Mouse (Mus musculus): ENCODE results near the gene Elmo2.

The Elmo2 gene

DNA sequence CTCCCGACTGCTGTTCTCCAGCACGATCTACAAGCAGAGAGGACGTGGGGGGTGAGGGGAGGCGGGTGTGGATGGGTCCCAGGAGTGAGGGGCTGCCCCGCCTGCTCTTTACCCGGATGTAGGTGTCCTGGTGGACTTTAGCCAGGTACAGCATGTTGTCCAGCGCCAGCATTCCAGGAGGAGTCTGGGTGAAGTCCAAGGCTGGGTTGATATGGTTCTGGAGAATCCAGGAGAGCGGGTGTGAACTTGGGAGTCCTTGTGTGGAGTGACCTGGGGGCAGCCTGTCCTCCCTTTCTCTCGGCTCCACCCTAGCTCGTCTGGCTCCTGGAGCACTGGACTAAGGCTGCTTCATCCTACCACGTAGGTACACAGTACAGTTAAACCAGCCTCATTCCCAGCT is 28.9 kb downstream of the Elmo2 start:
- CTCF ChIA-PET: no interaction called here

DNA sequence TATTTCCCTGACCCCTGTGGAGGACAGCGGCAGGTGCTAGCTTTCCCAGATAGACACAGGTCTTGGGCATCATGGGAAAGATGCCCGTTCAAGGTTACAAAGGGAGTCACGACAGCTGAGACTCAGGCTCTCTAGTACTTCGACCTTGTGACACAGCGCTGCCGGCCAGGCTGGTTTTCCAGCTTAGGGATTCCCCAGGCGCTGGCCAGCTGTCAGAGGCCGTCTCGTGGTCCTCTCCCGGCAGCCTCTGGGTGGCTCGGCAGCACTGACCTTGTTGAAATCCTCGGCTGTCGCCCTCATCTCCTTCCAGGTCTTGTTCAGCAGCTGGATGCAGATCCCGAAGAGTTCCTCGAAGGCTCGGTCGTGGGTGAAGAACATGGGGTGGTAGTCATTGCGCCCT is 29.7 kb downstream of the Elmo2 start:
- CTCF ChIA-PET: no interaction called here

DNA sequence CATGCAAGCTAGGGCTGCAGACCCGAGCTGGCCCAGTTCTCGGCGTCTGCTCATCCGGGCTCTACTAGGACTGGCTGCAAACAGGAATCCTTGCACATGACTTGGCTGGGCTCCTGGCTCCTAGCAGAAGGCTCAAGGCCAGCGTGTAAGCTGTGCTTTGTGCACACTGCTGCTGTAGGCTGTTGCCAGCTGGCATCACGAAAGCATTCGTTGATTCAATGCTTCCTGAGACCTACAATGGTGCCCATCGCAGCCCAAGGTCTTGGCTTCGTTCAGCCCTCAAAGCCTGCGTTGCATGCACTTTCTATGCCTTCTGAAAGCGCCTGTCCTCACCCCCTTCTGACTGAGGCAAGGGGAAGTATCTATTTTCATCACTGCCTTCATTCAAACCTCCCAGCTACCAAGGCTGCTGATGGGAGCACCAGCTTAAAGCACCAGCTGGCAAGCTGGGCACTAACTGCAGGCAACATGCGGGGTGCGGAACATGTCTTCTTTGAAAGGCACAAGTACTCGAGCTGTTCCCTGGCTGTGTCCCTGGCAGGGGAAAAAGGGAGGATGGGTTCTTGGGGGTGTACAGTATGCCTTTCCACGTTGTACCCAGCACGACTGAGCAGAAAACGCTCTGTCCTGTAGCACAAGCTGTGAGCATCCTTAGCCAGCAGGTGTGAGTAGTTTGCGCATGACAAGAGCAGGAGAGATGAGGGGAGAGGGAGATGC is 37.8 kb downstream of the Elmo2 start:
- CTCF ChIA-PET: interaction anchor here (1.8 kb wide), 1 partner anchor 32 kb away, joined by 4 read pairs; no protein-coding TSS in a partner anchor

GRCm38 (mm10) chr2:165287202-165287984 is 38.9 kb downstream of the Elmo2 start, which contains the start of gene Slc35c2:
Gene Slc35c2 (minus strand): TSS chr2:165287869.
- CTCF ChIA-PET: interaction anchor here (0.7 to 1.8 kb wide), 2 partner anchors 34 to 108 kb away, joined by 3 to 4 read pairs; no protein-coding TSS in a partner anchor

DNA sequence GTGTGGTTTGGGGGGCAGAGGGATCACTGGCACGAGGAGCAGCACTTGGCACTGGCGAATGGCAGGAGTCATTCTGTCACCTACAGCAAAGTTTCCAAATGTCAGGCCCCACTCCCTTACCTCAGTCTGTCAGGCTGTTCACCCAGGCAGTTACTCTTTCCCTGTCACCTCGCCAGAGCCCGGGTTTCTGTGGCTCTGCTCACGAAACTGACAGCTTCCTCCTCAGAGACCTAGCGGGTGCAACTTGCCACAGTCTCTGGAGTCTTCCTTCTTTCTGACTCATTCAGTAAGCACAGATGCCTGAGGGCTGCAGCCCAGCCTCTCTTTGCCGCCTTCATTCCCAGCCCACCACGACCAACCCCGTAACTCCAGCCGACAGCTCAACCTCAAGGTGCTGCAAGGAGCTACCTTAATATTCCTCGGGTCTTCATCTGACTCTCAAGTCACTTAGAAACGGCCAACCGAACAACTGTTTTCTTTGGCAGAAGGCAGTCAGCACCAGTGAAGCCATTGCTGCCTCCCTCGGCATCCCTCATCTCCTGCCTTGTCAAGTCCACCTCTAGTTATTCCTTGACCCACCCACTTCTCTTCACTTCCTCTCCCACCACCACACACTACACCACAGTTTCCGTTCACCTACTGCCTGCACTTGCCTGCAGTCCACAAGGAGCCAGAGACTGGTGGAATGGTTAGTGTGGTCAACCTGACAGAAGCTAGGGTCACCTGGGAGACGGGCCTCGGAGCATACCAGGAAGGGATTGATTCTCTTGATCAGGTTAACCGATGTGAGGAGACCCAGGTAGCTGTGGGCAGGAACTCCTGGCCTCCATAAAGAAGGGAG is 39.7 kb downstream of the Elmo2 start:
- CTCF ChIA-PET: interaction anchor here (0.6 to 1.8 kb wide), 2 partner anchors 34 to 37 kb away, joined by 4 to 5 read pairs; no protein-coding TSS in a partner anchor

GRCm38 (mm10) chr2:165285621-165286020 is 40.7 kb downstream of the Elmo2 start:
- CTCF ChIA-PET: interaction anchor here (0.6 kb wide), 1 partner anchor 38 kb away, joined by 5 read pairs; no protein-coding TSS in a partner anchor

DNA sequence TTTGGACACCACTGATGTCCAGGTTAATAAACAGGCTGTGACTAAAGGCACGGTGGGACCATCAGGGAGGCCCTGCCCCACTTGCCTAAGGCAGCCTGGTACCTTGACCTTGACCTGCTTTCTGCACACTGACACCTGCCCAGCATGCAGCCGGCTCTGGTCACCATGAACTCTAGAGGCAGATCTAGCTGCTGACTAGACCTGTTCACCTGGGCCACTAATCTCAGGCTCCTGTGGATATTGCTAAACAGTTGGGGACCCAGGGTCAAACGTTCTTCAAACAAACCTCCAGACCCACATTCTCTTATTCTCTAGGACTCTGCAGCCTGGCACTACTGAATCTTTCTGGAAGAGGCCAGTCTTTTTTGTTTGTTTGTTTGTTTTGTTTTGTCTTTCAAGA is 41.2 kb downstream of the Elmo2 start:
- CTCF ChIA-PET: no interaction called here

GRCm38 (mm10) chr2:165284377-165284776 is 41.9 kb downstream of the Elmo2 start:
- CTCF ChIA-PET: no interaction called here

DNA sequence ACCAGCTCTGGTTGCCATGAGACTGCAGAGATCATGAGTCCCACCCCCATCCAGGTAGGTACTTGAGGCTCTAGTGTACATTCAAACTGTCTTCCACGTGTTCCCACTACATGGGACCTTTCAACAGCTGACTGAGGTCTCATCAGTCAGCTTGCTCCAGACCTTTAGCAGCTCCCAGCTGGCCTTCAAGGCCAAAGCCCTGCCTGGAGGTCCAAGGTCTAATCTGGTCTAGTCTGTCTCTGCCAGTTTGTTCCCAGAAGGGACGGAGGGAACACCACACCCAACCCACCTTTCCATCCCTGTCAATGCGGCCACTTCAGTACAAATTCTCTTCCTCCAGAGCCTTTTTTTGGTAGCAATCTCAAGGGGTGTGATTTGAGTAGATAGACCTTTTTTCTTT is 42.6 kb downstream of the Elmo2 start:
- CTCF ChIA-PET: no interaction called here

DNA sequence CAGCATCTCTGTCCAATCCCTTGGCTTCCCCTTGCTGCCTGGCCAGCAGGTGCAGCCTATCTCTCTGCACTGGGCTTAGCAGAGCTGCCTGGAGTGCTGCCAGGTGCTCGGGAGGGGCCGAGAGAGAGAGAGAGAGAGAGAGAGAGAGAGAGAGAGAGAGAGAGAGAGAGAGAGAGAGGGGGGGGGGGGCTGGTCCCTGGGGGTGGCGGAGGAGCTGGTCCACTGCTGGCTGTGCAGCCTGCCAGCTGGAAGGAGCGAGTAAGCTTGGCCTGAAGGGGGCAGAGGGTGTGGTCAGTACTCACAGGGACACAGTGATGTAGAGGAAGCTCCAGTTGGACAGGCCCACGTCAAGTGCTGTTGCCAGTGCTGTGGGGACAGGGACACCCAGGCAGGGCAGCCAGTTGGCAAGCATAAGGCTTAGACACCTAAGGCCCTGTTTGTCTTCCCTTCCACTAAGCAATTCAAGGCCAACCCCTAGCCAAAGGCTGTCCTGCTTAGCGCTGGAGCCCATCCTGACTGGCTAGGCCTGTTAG is 44.4 kb downstream of the Elmo2 start:
- CTCF ChIA-PET: no interaction called here

- CTCF ChIA-PET: no interaction called here
Observed at GRCm38 (mm10) chr2:165279351-165279750, 46.9 kb downstream of the Elmo2 start.

DNA sequence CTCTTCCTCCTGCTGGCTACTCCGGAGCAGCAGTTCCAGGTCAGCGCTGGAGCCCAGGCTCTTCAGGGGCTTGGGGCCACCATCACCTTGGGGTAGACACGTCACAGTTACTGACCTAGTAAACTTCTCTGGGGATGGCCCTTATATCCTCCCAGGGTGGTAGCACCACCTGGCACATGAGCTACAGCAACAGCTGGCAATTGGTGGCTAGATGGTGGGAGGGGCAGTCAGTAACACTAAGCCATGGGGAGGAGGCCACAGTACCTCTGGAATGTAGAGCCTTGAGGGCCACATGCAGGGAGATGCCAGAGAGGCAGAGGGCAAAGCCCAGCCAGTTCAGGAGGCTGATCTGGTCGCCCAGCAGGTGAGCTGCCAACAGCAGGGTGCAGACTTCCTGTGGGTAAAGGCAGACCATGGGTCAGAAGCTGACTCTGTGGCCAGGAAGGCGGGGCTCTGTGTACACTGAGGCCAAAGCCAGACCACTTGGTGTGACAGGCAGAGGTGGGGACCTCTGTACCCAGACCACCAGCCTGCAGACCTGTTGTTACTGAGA is 49.0 kb downstream of the Elmo2 start:
- CTCF ChIA-PET: interaction anchor here (0.6 kb wide), 1 partner anchor 753 kb away, joined by 4 read pairs; no protein-coding TSS in a partner anchor

GRCm38 (mm10) chr2:165275824-165276223 is 50.5 kb downstream of the Elmo2 start:
- CTCF ChIA-PET: no interaction called here

DNA sequence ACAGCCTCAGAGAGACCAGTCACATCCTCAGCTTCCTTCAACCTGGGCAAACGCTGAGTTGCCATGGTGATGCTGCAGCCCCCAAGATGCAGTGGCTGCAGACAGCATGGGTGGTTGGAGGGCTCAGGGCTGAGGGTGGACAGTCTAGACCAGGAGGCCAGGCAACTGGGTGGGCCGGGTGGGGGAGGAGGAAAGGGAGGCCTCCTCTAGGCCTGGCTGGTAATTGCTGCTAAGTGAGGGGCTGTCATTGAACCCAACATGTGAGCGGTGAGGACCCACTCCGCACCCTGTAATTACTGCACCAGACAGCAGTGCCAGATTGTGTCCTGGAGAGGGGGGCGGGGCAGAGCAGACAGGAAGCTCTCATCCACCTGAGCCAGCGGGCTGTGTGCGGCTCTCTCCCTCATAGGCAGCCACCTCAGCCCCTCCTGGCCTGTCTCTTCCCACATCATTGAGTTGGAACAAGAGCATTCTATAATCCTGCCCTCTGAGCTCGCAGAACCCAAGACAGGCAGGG is 51.1 kb downstream of the Elmo2 start:
- CTCF ChIA-PET: interaction anchor here (0.6 kb wide), 1 partner anchor 47 kb away, joined by 3 read pairs; no protein-coding TSS in a partner anchor

DNA sequence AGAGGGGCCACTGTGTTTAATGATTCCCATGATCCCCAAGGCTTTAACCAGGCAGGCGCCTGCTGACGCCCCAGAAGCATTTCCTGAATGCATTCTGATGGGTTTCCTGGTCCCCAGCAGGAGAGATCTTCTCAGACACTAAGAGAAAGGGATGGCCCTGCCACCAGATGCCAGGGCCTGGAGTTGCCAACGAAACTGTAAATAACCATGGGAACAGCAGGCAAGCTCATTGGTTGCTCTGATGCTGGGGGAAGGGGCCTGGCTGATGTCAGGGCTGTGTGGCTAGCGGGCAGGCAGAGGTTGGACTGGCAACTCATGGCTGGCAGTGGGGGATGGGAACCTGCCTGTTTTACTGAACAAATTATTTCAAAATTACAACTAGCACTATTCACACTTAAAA is 52.7 kb downstream of the Elmo2 start:
- CTCF ChIA-PET: no interaction called here

DNA sequence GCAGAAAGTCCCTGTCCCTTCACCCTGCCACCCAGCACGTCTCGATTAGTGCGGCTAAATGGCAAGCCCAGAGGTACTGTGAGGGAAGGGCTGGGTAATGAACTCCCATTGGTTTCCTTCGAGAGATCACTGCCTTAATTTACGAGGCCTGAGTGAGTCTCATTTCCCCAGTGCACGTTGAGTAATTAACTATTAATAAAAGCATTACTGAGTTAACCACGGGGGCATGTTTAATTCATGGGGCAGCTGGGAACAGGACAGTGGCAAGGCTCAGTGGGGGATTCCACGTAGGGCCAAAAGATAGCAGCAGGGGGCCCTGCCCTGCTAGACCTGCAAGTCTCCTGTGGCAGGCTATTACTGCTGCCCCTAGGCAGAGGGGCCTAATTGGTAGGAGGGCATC is 55.0 kb downstream of the Elmo2 start:
- CTCF ChIA-PET: no interaction called here

- CTCF ChIA-PET: no interaction called here
Observed at GRCm38 (mm10) chr2:165270858-165271257, 55.4 kb downstream of the Elmo2 start.

GRCm38 (mm10) chr2:165266739-165267138 is 59.5 kb downstream of the Elmo2 start:
- CTCF ChIA-PET: no interaction called here

- CTCF ChIA-PET: no interaction called here
Observed at GRCm38 (mm10) chr2:165263861-165264260, 62.4 kb downstream of the Elmo2 start.

GRCm38 (mm10) chr2:165262274-165262990 is 63.8 kb downstream of the Elmo2 start:
- CTCF ChIA-PET: no interaction called here

DNA sequence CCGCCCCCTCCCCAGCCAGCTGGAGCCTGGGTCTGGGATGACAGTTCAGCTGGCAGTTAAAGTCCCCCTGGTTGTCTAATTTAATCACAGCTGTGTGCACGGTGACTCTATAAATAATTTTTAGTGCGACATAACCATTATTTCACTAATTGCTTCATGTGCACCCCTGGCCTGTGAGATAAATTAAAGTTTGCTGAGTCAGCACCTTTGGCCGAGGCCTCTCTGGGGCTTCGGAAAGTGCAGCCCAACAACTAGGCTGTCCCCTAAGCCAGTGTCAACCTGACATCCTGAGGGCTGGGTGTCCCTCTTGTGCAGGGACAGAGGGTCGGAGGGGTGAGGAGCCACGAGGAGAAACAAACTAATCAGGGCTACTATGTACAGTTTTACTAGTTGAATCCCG is 66.4 kb downstream of the Elmo2 start:
- CTCF ChIA-PET: no interaction called here

Measured in spleen, embryonic (tissue).